ENCODE assay signal across 21 mouse cellular contexts in the genomic region with DNA sequence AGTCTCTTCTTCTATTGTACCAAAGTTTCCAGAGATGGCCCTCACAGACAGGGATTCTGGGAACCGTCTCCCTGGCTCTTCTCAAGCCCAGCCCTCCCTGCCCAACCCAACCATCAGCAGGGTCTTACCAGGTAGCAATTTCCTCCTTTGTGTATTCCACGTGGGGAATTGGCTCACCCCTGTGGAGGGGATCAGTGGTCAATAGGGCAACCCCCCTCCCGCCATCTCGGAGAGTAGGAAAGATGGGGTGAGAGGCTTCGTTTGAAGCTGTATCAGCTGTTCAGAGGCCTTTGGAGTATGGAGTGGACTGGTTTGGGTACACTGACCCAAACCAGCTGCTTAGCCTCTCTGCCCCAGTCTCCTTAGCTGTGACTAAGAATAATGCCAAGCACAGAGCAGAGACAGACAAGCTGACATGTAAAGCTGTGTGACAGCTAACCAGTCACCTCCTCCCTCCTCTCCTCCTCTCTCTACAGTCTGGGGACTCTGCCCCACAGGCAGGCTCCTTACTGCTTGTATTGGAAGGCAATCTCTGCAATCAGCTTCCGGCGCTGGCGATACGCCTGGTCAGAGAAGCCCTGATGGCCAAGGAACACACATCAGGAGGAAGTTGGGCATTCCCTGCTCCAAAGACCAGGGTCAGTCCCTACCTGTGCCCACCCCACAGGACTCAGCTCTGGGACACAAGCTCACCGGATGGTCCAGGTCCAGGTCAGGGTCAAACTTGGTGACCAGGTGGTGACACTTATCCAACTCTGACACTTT. TPM values are rescaled to one million over a fixed set of nuclear protein-coding genes. Genes with fewer than 3 reads are reported as not detected.
"Had no signal": no experiment of that assay in that cellular context is flagged by ENCODE, and none has a peak within 500 bp of the region (broad histone marks: within the 10 kb centered on the region; RNA-seq: fewer than 3 reads in every experiment).

No protein-coding gene starts in this region.

- ATAC-seq: liver, postnatal 0 days; lung, postnatal 0 days; midbrain, embryonic 15.5 days had no signal

- H3K36me3 ChIP-seq: limb, embryonic 10.5 days; limb, embryonic 13.5 days; midbrain, embryonic 12.5 days; midbrain, embryonic 15.5 days; neural tube, embryonic 13.5 days; stomach, embryonic 15.5 days had no signal

- H3K4me3 ChIP-seq: layer of hippocampus, adult 2 months; limb, embryonic 10.5 days; limb, embryonic 13.5 days; midbrain, embryonic 12.5 days; midbrain, embryonic 15.5 days; neural tube, embryonic 13.5 days; stomach, embryonic 15.5 days had no signal

- H3K27ac ChIP-seq: kidney, postnatal 0 days; layer of hippocampus, adult 2 months; limb, embryonic 10.5 days; limb, embryonic 13.5 days; liver, embryonic 14.5 days; macrophage; midbrain, embryonic 12.5 days; midbrain, embryonic 15.5 days; neural tube, embryonic 13.5 days; stomach, embryonic 15.5 days had no signal

- H3K9me3 ChIP-seq: limb, embryonic 10.5 days; limb, embryonic 13.5 days; midbrain, embryonic 12.5 days; midbrain, embryonic 15.5 days; neural tube, embryonic 13.5 days; stomach, embryonic 15.5 days had no signal

- H3K4me2 ChIP-seq: limb, embryonic 13.5 days; lung, embryonic 14.5 days; midbrain, embryonic 12.5 days; midbrain, embryonic 15.5 days; neural tube, embryonic 13.5 days; stomach, embryonic 15.5 days had no signal

- H3K27me3 ChIP-seq: midbrain, embryonic 15.5 days had no signal

- H3K9ac ChIP-seq: liver, embryonic 14.5 days; liver, postnatal 0 days; lung, embryonic 14.5 days; midbrain, embryonic 12.5 days; midbrain, embryonic 15.5 days; neural tube, embryonic 13.5 days; stomach, embryonic 15.5 days had no signal

- DNase-seq: kidney, adult 2 months; kidney, postnatal 25 days; layer of hippocampus, adult 9-11 months; liver, postnatal 0 days; lung, embryonic 14.5 days; thymus, adult 18-20 months; thymus, postnatal 36 days had no signal

RNA-seq across cellular contexts. Expression of a gene that starts 34.8 kb away (rescaled TPM):
- total RNA-seq: liver, adult 2 months; megakaryocyte, adult 5-6 weeks had no signal
- polyA plus RNA-seq: liver, adult 2 months; liver, postnatal 0 days; macrophage; spleen, adult 2 months had no signal
